Mouse (Mus musculus) liver, embryonic 14.5 days (tissue): ENCODE measurements around the gene Gm13290.
A peak's percentile ranks its signal among the peaks of the same experiment; 100 is the strongest.
"Not testable (repeated sequence)": the region's sequence is repeated elsewhere in the genome, so short reads cannot be mapped to it uniquely, and the experiment has no call there.

Experiments used
- CTCF ChIP-seq: IDR thresholded peaks from 2 replicates; pipeline ENCODE4 v1.5.1; 2016; ENCODE audit warnings: antibody characterized with exemption, low read depth, control low read depth
- EP300 ChIP-seq: IDR thresholded peaks from 2 replicates; pipeline ENCODE4 v1.6.1; 2016; ENCODE audit warnings: antibody characterized with exemption, low read depth

- TF ChIP-seq EP300: not testable (repeated sequence)
- peak; percentile 66 for TF ChIP-seq CTCF
Observed at GRCm38 (mm10) chr4:88788402-88788801, 14.8 kb downstream of the Gm13290 start, which contains the start of gene Gm13277.
